Mouse (Mus musculus) small intestine, adult 2 months (tissue): ENCODE measurements around the gene Capg. TPM values are rescaled to one million over a fixed set of nuclear protein-coding genes. Genes with fewer than 3 reads are reported as not detected.
"Not testable (repeated sequence)": the region's sequence is repeated elsewhere in the genome, so short reads cannot be mapped to it uniquely, and the experiment has no call there.

Source experiments
- H3K27ac ChIP-seq: fragments of 200-500 bp; 2 replicates; pipeline ENCODE4 v1.5.1; 2012; ENCODE audit warnings: low read depth, low read length, control low read depth, inconsistent platforms; ENCODE audit not compliant: insufficient read depth
- H3K27me3 ChIP-seq: fragments of 200-500 bp; 2 replicates; pipeline ENCODE4 v1.6.1; 2012; ENCODE audit warnings: mild to moderate bottlenecking, moderate library complexity, low read length, inconsistent platforms; ENCODE audit not compliant: control insufficient read depth, insufficient read depth
- H3K36me3 ChIP-seq: fragments of 200-500 bp; 2 replicates; pipeline ENCODE4 v1.6.1; 2012; ENCODE audit warnings: mild to moderate bottlenecking, low read length, control low read depth, inconsistent platforms; ENCODE audit not compliant: control insufficient read depth, insufficient read depth
- H3K4me1 ChIP-seq: fragments of 200-500 bp; 2 replicates; pipeline ENCODE4 v1.6.1; 2012; ENCODE audit warnings: low read length, inconsistent platforms, mixed read lengths; ENCODE audit not compliant: control insufficient read depth, insufficient read depth, insufficient read length
- H3K4me3 ChIP-seq: fragments of 200-500 bp; 2 replicates; pipeline ENCODE4 v1.5.1; 2012; ENCODE audit warnings: low read depth, mild to moderate bottlenecking, control low read depth, inconsistent platforms, low read length, moderate library complexity
- CTCF ChIP-seq: fragments of 200-500 bp; IDR thresholded peaks from 2 replicates; pipeline ENCODE4 v1.5.1; 2012; ENCODE audit warnings: low read depth, mild to moderate bottlenecking, control low read depth, inconsistent platforms, low read length, moderate library complexity, mixed read lengths; ENCODE audit not compliant: insufficient replicate concordance, insufficient read length; ENCODE audit errors: extremely low read depth
- POLR2A ChIP-seq: fragments of 200-500 bp; IDR thresholded peaks from 2 replicates; pipeline ENCODE4 v1.6.1; 2012; ENCODE audit warnings: low read depth, mild to moderate bottlenecking, control low read depth, inconsistent platforms, low read length, moderate library complexity
- WGBS: fragments of 180-500 bp; shearing (Covaris S2); methylation state at CpG from one replicate; pipeline ENCODE4 v1.1.7; 2018; 5-methylcytosine and 5-hydroxymethylcytosine counted together
- polyA plus RNA-seq: library from polyadenylated mRNA; depleted of rRNA; stranded (reverse); fragments of >200 nt; gene quantifications from 2 replicates; pipeline ENCODE4 v1.2.3, GENCODE M21; 2012

Gene Capg
- polyA plus RNA-seq, 1 experiment, result 17.5 TPM

GRCm38 (mm10) chr6:72520904-72521303, 23.3 kb upstream of the Capg start:
- Histone ChIP-seq H3K27ac (no peak overlapping the region), H3K4me1 (peaks cover 8% of the 10 kb centered on the region; the same call in 1 of the 2 replicates), H3K27me3 (no peaks in the 10 kb centered on the region), H3K4me3 (no peak overlapping the region), H3K36me3 (no peaks in the 10 kb centered on the region)
- no peak for TF ChIP-seq CTCF
- TF ChIP-seq POLR2A, result no peak
- WGBS, result 95% methylated on average over 5 of the region's 5 CpGs

GRCm38 (mm10) chr6:72521607-72522006, 22.6 kb upstream of the Capg start, which contains the start of gene Sh2d6:
Gene Sh2d6, minus strand, starts transcription at chr6:72521707.
- Histone ChIP-seq H3K27me3 (no peaks in the 10 kb centered on the region), H3K4me3 (no peak within 1 kb of the TSS), H3K4me1 (peaks cover 8% of the 10 kb centered on the region; the same call in 1 of the 2 replicates), H3K36me3 (no peaks in the 10 kb centered on the region), H3K27ac (no peak within 1 kb of the TSS)
- 74% methylated on average over 5 of the region's 5 CpGs for WGBS
- TF ChIP-seq POLR2A, result no peak
- no peak for TF ChIP-seq CTCF

DNA sequence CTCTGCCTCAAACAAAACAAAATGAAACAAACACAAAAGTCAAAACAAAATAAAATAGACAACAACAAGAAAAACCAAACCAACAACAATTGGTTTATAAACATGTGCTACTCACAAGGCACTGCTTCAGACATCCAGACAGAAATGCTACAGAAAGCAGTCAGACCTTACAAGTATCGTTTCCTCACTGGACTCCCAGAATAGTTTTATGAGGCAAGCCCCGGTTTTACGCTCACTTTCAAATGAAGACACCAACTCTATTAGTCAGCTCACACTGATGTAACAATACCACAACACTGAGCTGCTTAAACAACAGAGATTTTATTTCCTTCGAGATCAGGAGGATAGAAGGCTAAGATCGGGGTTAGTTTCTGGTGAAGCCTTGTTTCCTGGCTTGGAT, 21.9 kb upstream of the Capg start:
- 74% methylated on average over 5 of the region's 5 CpGs for WGBS
- no peaks in the 10 kb centered on the region for H3K36me3 ChIP-seq
- H3K27ac ChIP-seq, result no peak overlapping the region
- no peaks in the 10 kb centered on the region for H3K27me3 ChIP-seq
- peaks cover 8% of the 10 kb centered on the region; the same call in 1 of the 2 replicates for H3K4me1 ChIP-seq
- TF ChIP-seq CTCF, result no peak
- no peak for TF ChIP-seq POLR2A
- H3K4me3 ChIP-seq, result no peak overlapping the region

DNA sequence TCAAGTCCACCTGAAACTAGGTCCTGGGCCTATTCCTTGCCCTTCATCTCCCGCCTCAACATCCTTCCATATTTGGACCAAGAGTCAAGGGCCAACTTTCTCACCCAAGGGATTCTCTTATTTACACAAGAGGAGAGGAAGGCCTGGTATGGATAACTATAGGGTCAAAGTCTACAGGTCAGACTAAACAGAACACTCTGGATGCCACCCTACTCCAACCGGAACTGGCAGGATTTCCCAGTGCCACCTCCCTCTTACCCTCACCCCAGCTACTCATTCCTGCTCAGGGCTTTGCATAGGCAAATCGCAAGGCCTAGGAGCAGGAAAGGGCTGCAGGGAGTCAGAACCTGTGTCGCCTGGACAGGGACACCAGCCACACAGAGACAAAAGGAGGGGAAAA, 21.0 kb upstream of the Capg start:
- H3K36me3 ChIP-seq, result no peaks in the 10 kb centered on the region
- H3K27ac ChIP-seq, result peak overlapping the region; percentile 34; the same call in 1 of the 2 replicates
- WGBS, result 41% methylated on average over 4 of the region's 4 CpGs
- no peak overlapping the region for H3K4me3 ChIP-seq
- H3K27me3 ChIP-seq, result no peaks in the 10 kb centered on the region
- H3K4me1 ChIP-seq, result peaks cover 11% of the 10 kb centered on the region; the same call in 1 of the 2 replicates
- TF ChIP-seq CTCF (no peak), POLR2A (no peak)

DNA sequence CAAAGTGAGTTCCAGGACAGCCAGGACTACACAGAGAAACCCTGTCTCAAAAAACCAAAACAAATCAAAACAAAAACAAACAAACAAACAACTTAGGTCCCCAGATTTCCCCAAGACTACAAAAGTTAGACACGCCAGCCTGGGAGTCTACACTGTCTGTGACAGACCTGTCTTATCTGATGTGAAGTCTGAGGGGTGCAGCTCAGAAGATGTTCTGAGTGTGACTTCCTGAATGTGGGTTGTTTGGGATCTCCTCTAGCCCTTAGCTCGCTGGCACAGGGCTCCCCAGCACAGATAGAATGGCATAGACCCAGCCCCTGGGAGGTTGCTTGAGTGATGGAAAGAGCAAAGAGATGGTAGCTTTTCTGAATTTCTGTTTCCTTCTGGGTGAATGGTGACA, 20.0 kb upstream of the Capg start:
- TF ChIP-seq POLR2A (no peak), CTCF (no peak)
- H3K27ac ChIP-seq, result no peak overlapping the region

DNA sequence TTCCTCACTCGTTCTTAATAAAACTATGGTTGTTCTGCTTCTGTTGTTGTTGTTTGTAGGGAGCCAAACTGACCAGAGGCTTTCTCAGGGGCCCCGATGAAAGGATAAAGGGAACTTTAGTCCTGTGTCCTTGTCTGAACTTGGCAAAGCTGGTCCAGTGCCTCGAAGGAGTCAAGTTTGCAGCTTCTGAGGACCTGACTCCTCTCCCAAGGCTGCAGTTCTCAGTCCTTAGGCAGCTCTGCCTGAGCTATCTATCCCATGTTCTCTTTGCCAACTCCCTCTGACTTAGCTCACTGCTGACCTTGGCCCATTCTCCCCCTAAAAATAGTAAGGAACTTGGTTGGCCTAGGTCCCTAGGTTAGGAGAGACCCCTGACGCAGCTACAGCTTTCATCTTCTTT, 17.1 kb upstream of the Capg start:
- Histone ChIP-seq H3K36me3 (no peaks in the 10 kb centered on the region), H3K27ac (no peak overlapping the region), H3K4me3 (no peak overlapping the region), H3K4me1 (peaks cover 19% of the 10 kb centered on the region; the same call in 1 of the 2 replicates), H3K27me3 (no peaks in the 10 kb centered on the region)
- 77% methylated on average over 4 of the region's 4 CpGs for WGBS
- TF ChIP-seq CTCF, result no peak
- TF ChIP-seq POLR2A, result no peak

More for the DNA sequence above, 20.0 kb upstream of the Capg start:
- H3K4me3 ChIP-seq, result no peak overlapping the region
- peaks cover 19% of the 10 kb centered on the region; the same call in 1 of the 2 replicates for H3K4me1 ChIP-seq
- H3K27me3 ChIP-seq, result no peaks in the 10 kb centered on the region
- H3K36me3 ChIP-seq, result no peaks in the 10 kb centered on the region
- WGBS, result 90% methylated on average over 2 of the region's 2 CpGs

- H3K4me1 ChIP-seq, result peaks cover 14% of the 10 kb centered on the region; the same call in 1 of the 2 replicates
- TF ChIP-seq POLR2A (no peak), CTCF (no peak)
- H3K27ac ChIP-seq, result peak overlapping the region; percentile 73
- H3K27me3 ChIP-seq, result no peaks in the 10 kb centered on the region
- H3K36me3 ChIP-seq, result no peaks in the 10 kb centered on the region
- 50% methylated on average over 10 of the region's 10 CpGs for WGBS
- H3K4me3 ChIP-seq, result no peak overlapping the region
Observed at GRCm38 (mm10) chr6:72528410-72529151, 15.6 kb upstream of the Capg start.

DNA sequence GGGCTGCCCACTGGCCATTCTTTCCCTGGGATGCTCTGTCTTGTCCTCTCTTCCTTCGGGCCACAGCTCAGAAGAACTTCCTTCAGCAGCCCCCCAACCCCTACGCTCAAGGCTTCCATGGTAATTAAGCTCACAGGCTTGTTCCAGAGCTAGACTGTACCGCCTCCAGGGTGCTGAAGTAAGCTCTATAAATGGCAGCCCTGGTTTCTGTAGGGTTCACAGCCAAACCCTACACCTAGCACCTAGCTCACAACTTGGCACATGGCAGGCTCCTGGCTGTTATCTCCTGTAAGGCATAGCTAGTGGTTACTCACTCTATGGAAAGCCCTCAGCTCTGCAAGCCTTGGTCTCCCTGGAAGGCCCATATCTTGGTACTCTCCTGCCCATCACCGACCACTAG, 11.6 kb upstream of the Capg start:
- 89% methylated on average over 4 of the region's 4 CpGs for WGBS

DNA sequence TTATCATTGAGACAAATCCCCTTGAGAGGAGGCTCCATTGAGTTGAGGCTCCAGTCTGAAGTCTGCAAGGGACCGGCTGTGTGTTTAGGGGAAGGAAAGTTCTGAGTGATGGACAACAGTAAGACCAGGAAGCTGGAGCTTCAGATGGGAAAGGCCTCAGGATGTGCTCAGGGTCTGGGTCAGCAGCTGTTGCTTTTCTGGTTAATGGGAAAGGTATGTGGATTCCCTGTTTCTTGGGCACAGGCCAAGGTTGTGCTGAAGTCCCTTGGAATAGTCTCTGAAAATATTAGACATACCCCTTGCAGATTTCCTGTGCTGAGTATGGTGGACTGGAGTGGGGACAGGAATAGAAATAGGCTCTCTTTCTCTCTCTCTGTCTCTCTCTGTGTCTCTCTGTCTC, 10.6 kb upstream of the Capg start:
- not testable (repeated sequence) for H3K27me3 ChIP-seq, H3K27ac ChIP-seq, H3K36me3 ChIP-seq, H3K4me3 ChIP-seq
- H3K4me1 ChIP-seq, result peaks cover 12% of the 10 kb centered on the region
- whole genome bisulfite sequencing, result 45% methylated on average over 1 of the region's 1 CpGs

More for the DNA sequence above, 11.6 kb upstream of the Capg start:
- Histone ChIP-seq H3K4me3 (no peak overlapping the region), H3K36me3 (no peaks in the 10 kb centered on the region), H3K27me3 (no peaks in the 10 kb centered on the region), H3K4me1 (peaks cover 14% of the 10 kb centered on the region), H3K27ac (no peak overlapping the region)
- no peak for TF ChIP-seq CTCF
- no peak for TF ChIP-seq POLR2A
